Mouse (Mus musculus): Measurements from ENCODE around the gene Fap.

- TF ChIP-seq EP300 (IDR thresholded peaks at IDR 0.05; ENCODE audit: low read depth) (no peak), CTCF (IDR thresholded peaks at IDR 0.05; ENCODE audit: low read depth) (no peak)
Measured at GRCm38 (mm10) chr2:62502516-62502915, 71.4 kb downstream of the Fap start.

All from heart, postnatal 0 days (tissue).